Mouse (Mus musculus): ENCODE results near the gene Cmss1. TPM values are rescaled to one million over a fixed set of nuclear protein-coding genes. Genes with fewer than 3 reads are reported as not detected.

Gene Cmss1
- total RNA-seq, 2 experiments from 2014 or later: 66.4 to 77.2 TPM

GRCm38 (mm10) chr16:57528457-57528856 is 78.2 kb downstream of the Cmss1 start:
- intact Hi-C loops (cut with DNase I): no loop called here
- no peak for DNase-seq

DNA sequence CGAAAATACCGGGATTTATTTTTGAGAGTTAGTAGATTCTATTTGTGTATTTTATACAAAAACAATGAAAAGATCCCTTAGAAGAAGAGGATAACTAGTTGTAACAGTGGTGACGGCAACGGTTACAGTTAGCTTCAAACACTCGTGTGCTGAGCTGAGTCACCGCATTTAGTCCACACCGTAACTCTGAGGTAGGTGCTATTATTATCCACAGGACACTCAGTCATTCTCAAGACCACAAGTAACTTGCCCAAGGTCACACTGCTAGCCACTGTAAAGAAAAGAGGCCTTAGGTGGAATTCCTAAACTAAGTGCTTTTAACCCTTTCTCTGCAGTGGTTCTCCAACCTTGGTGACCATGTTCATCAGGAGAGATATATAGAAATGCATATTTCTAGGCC is 79.8 kb downstream of the Cmss1 start:
- no peak for DNase-seq

GRCm38 (mm10) chr16:57525476-57525875 is 81.2 kb downstream of the Cmss1 start:
- DNase-seq: no peak
- intact Hi-C loops (cut with DNase I): no loop called here

More for the DNA sequence above, 79.8 kb downstream of the Cmss1 start:
- intact Hi-C loops (cut with DNase I): no loop called here

DNA sequence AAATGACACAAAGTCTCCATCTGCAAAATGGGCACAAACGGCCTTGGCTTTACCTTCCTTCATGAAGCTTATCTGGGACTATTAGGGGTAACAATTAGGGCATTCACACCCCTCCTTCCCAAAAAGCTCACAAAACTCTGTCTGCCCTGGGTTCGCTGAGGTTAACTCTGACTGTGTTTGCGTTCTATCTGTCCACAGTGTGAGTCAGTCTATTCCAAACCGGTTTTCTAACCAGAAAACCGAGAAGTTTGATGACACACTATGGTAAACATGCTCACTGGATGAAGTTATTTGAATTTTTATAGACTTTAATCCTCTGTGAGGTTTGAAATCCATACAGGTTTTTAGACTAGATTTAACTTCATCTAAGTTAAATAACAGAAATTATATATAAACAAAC is 81.6 kb downstream of the Cmss1 start:
- DNase-seq: no peak
- intact Hi-C loops (cut with DNase I): no loop called here

- no peak for DNase-seq
- intact Hi-C loops (cut with DNase I): no loop called here
Measured at GRCm38 (mm10) chr16:57515636-57516035, 91.0 kb downstream of the Cmss1 start.

DNA sequence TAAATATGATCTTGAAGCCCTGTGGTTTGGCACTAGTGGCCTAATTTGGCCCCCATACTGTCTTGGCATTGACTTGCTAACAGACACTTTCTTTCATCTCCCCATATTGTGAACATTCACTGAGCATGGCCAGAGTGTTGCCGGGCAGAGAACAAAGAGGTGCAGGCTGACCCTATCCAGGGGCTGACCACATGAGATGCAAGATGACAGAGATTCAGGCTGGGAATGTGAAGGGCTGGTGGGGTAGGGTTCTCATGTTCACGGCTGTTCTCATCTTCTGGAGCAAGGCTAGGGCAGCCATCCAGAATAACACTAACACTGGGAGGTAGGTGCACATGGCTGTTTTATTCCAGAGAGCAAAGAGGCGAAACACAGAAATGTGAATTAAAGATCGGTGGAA is 92.3 kb downstream of the Cmss1 start:
- no peak for DNase-seq
- intact Hi-C loops (cut with DNase I): no loop called here

GRCm38 (mm10) chr16:57513562-57513961 is 93.1 kb downstream of the Cmss1 start:
- intact Hi-C loops (cut with DNase I): no loop called here
- no peak for DNase-seq

- intact Hi-C loops (cut with DNase I): no loop called here
- no peak for DNase-seq
Measured at GRCm38 (mm10) chr16:57509099-57509498, 97.6 kb downstream of the Cmss1 start.

- no peak for DNase-seq
- intact Hi-C loops (cut with DNase I): no loop called here
Measured at GRCm38 (mm10) chr16:57508351-57508750, 98.3 kb downstream of the Cmss1 start.

GRCm38 (mm10) chr16:57506133-57506532 is 100.5 kb downstream of the Cmss1 start:
- intact Hi-C loops (cut with DNase I): no loop called here

DNA sequence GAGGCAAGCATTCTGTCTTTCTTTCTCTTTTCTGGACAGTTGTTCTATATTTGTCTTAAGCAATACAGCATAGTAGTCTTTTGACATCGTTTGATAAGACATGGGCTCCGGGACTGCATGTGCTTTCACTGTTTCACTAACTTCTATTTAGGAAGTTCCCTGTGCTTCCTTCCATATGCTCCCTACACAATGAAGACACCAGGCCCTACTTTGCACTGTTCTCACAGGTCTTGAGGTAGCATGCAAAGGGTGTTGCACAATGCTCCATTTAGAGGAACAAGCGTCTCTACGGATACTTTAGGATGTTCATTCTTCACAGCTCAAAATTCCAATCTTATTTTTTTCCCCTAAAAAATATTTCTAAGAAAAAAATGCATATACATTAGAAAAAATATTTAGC is 101.9 kb downstream of the Cmss1 start:
- no peak for DNase-seq
- intact Hi-C loops (cut with DNase I): no loop called here

More at GRCm38 (mm10) chr16:57506133-57506532, 100.5 kb downstream of the Cmss1 start:
- DNase-seq: no peak

- no peak for DNase-seq
Measured at GRCm38 (mm10) chr16:57502761-57503160, 103.9 kb downstream of the Cmss1 start.

GRCm38 (mm10) chr16:57502230-57502629 is 104.4 kb downstream of the Cmss1 start:
- no peak for DNase-seq
- intact Hi-C loops (cut with DNase I): no loop called here

More at GRCm38 (mm10) chr16:57502761-57503160, 103.9 kb downstream of the Cmss1 start:
- intact Hi-C loops (cut with DNase I): no loop called here

- no peak for DNase-seq
- intact Hi-C loops (cut with DNase I): no loop called here
Measured at GRCm38 (mm10) chr16:57500851-57501250, 105.8 kb downstream of the Cmss1 start.

- intact Hi-C loops (cut with DNase I): no loop called here
- no peak for DNase-seq
Measured at GRCm38 (mm10) chr16:57496437-57497173, 110.1 kb downstream of the Cmss1 start.

- no peak for DNase-seq
Measured at GRCm38 (mm10) chr16:57495476-57496203, 111.0 kb downstream of the Cmss1 start.

DNA sequence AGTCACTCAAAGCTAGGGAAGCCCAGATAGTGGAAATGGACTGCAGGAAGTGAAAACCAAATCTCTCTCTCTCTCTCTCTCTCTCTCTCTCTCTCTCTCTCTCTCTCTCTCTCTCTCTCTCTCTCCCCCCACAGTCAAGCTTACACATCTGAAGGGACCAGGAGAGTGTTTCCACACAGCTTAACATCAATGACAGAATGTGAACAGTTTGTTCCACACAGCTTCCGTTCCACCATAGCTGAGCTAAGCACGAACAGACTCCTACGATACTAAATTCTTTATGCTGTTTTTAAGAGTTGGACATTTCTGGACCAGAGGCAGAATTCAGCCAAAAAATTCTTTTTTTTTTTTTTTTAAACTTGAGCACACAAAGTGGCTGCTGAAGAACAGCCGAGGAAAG is 114.8 kb downstream of the Cmss1 start:
- intact Hi-C loops (cut with DNase I): no loop called here
- no peak for DNase-seq

More at GRCm38 (mm10) chr16:57495476-57496203, 111.0 kb downstream of the Cmss1 start:
- intact Hi-C loops (cut with DNase I): no loop called here

- no peak for DNase-seq
- intact Hi-C loops (cut with DNase I): no loop called here
Measured at GRCm38 (mm10) chr16:57490691-57491090, 116.0 kb downstream of the Cmss1 start.

- DNase-seq: no peak
- intact Hi-C loops (cut with DNase I): loop anchor here (5.0 kb wide), 1 partner anchor 44 kb away; no protein-coding TSS in a partner anchor
Measured at GRCm38 (mm10) chr16:57488661-57489060, 118.0 kb downstream of the Cmss1 start.

- intact Hi-C loops (cut with DNase I): loop anchor here (5.0 kb wide), 1 partner anchor 46 kb away; no protein-coding TSS in a partner anchor
Measured at GRCm38 (mm10) chr16:57486266-57486665, 120.4 kb downstream of the Cmss1 start.

DNA sequence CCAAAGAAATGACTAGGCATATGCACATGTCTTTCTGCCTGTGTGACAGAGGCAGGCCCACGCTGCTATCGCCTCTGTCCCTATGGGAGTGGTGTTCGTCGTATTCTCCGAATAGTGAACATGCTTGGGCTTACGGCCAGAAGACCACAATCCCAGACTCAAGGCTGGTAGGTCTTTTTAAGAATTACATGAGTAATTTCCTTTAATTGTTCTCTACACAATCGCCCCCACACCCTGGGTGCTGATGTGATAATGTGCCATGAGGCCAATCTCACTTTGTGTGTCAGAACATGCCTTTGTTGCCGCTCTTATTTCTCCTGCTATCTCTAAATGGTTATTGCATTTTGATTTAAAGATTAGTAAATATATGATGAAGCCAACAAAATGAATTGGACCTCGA is 121.4 kb downstream of the Cmss1 start:
- intact Hi-C loops (cut with DNase I): loop anchor here (5.0 kb wide), 1 partner anchor 47 kb away; no protein-coding TSS in a partner anchor
- peak; percentile 29 to 33 for DNase-seq

More at GRCm38 (mm10) chr16:57486266-57486665, 120.4 kb downstream of the Cmss1 start:
- DNase-seq: no peak

All from heart, postnatal 36 days (tissue).